Mouse (Mus musculus): ENCODE data around the gene Gm28870. TPM values are rescaled to one million over a fixed set of nuclear protein-coding genes. Genes with fewer than 3 reads are reported as not detected.

The Gm28870 gene
- not detected for polyA plus RNA-seq (2014; fragmentation: Illumina TruSeq; extraction: RNeasy Lipid Tissue Mini Kit (QIAGEN cat#74804); ENCODE audit: insufficient read depth, low read depth, low replicate concordance)

DNA sequence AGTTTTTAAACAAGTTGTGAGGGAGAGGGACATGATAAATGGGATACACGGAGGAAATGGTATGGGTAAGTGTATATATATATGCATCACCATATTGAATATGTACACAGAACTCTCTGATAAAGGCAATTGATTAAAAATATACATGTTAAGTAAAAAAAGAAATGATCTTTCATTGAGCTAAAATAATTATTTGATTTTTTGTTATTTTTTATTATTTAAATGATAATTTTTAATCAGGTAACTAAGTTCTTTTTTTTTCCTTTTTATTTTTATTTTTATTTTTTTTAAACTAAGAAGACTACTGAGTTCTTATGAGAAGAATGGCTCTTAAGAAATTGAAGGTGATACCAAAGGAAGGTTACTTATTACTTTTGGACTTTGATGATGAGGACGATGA, at the start of gene Gm28870:
TSS of gene Gm28870 (plus strand) at position 301 of the 400 bp plus-strand sequence.

